Mouse (Mus musculus) liver, embryonic 11.5 days (tissue): Measurements from ENCODE around the gene Kcne3. TPM values are rescaled to one million over a fixed set of nuclear protein-coding genes. Genes with fewer than 3 reads are reported as not detected.

Experiments
- ATAC-seq: fragments of 200-750 bp; cut with Nextera tagmentation; replicated peaks from 2 replicates; pipeline ENCODE4 v1.8.0; 2017; ENCODE audit warnings: moderate number of reproducible peaks, mild to moderate bottlenecking, moderate TSS enrichment, moderate library complexity; ENCODE audit not compliant: low FRiP score
- DNase-seq: peaks from one replicate; pipeline ENCODE4 v3.0.0-alpha.2; 2017; ENCODE audit warnings: low spot score
- H3K27ac ChIP-seq: fragments of 300-500 bp; sonication (generic); 2 replicates; pipeline ENCODE4 v1.5.1; 2014; ENCODE audit warnings: mild to moderate bottlenecking, low read depth, low read length, control low read depth
- H3K27me3 ChIP-seq: fragments of 300-500 bp; sonication (generic); replicated peaks from 2 replicates; pipeline ENCODE4 v1.6.1; 2014; ENCODE audit warnings: low read length, mixed read lengths; ENCODE audit not compliant: control insufficient read depth, insufficient read depth
- H3K36me3 ChIP-seq: fragments of 300-500 bp; sonication (generic); 2 replicates; pipeline ENCODE4 v1.6.1; 2014; ENCODE audit warnings: mild to moderate bottlenecking, low read length, moderate library complexity, mixed read lengths; ENCODE audit not compliant: control insufficient read depth, insufficient read depth
- H3K4me1 ChIP-seq: fragments of 300-500 bp; sonication (generic); replicated peaks from 2 replicates; pipeline ENCODE4 v1.6.1; 2014; ENCODE audit warnings: low read length, mixed read lengths; ENCODE audit not compliant: control insufficient read depth, insufficient read depth
- H3K4me2 ChIP-seq: fragments of 300-500 bp; sonication (generic); 2 replicates; pipeline ENCODE4 v1.6.1; 2014; ENCODE audit warnings: mild to moderate bottlenecking, control low read depth, moderate library complexity
- H3K4me3 ChIP-seq: fragments of 300-500 bp; sonication (generic); 2 replicates; pipeline ENCODE4 v1.5.1; 2014; ENCODE audit warnings: low read depth, low read length, control low read depth
- H3K9ac ChIP-seq: fragments of 300-500 bp; sonication (generic); 2 replicates; pipeline ENCODE4 v1.6.1; 2014; ENCODE audit warnings: low read depth, low read length, control low read depth
- H3K9me3 ChIP-seq: fragments of 300-500 bp; sonication (generic); 2 replicates; pipeline ENCODE4 v1.6.1; 2016; ENCODE audit warnings: low read length, inconsistent platforms, mixed read lengths; ENCODE audit not compliant: control insufficient read depth
- WGBS: fragments of 180-500 bp; shearing (Covaris S2); extraction: QIAGEN DNeasy Blood & Tissue Kit; methylation state at CpG from one replicate; pipeline ENCODE4 v1.1.7; 2014; 5-methylcytosine and 5-hydroxymethylcytosine counted together
- polyA plus RNA-seq: library from polyadenylated mRNA; unstranded; fragments of >200 nt; fragmentation: Nextera tagmentation; extraction: Ambion mirVana; gene quantifications from 2 replicates; pipeline ENCODE4 v1.2.1, GENCODE M21; 2014

The Kcne3 gene
- polyA plus RNA-seq, 1 experiment from 2014 or later: 10.9 TPM

DNA sequence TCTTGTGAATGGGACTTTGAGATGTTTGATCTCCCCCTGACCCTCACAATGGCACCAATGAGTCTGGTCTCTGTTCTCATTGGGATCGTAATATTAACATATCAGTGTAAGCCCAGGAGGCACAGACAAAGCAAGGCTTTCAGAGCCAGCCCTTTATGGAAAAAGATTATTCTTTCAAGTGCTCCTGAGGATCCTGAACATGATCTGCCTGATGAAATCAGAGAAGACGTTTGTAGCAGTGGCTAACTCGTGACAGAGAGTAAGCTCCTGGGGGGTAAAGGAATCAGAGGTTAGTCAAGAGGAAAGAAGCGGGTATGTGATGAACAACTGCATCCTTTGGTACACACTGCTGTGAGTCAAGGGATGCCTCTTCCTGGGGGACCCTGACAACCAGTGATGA lies 13.9 kb downstream of the Kcne3 start:
- no peaks in the 10 kb centered on the region for H3K36me3 ChIP-seq
- no peak overlapping the region for H3K27ac ChIP-seq
- no peaks in the 10 kb centered on the region for H3K9me3 ChIP-seq
- no peak overlapping the region for H3K4me3 ChIP-seq
- no peak overlapping the region for H3K9ac ChIP-seq
- no peaks in the 10 kb centered on the region; the same call in 1 of the 2 replicates for H3K27me3 ChIP-seq
- no peak overlapping the region for H3K4me2 ChIP-seq
- DNase-seq (peak; percentile 6), ATAC-seq (no peak)
- H3K4me1 ChIP-seq: no peaks in the 10 kb centered on the region
- 55% methylated on average over 4 of the region's 4 CpGs for WGBS

DNA sequence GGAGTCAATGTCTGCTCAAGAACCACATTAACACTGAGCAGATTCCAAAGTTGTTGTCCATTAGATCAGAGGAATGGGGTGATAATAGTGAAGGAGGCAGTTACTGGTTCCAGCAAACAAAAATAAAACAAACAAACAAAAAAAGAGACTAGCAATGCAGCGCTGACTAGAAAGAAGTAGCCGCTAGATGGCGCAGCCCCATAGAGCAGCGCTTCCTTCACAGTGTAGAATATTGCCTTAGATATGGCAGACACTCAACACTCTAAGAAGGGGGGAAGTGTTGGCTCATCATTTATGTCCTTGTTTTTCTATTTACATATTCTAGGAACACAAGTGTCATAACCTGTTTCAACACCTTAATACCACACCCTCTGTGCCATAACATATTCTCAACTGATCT lies 14.5 kb downstream of the Kcne3 start:
- ATAC-seq: no peak
- DNase-seq: no peak
- Histone ChIP-seq H3K4me1 (no peaks in the 10 kb centered on the region), H3K4me2 (no peak overlapping the region), H3K9me3 (no peaks in the 10 kb centered on the region), H3K27ac (no peak overlapping the region), H3K4me3 (no peak overlapping the region), H3K36me3 (no peaks in the 10 kb centered on the region), H3K27me3 (no peaks in the 10 kb centered on the region; the same call in 1 of the 2 replicates), H3K9ac (no peak overlapping the region)
- 3% methylated on average over 4 of the region's 4 CpGs for WGBS

DNA sequence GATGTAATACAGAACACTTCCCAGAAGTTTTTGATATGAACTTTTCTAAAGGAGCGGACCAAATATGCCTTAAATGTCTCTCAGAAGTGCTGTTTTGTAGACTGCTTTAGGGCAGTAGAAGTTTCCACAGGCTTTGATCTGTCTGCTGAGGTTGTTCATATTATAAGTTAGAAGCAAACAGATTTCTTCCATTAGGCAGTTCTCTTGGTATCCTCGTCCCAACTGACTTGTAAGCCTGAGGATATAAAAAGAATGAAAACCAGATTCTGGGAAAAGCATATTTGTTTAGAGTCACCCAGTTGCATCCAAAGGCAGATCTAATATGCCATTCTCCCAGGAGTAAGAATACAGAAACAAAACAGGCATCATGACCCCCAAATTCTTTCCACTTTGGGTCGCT lies 24.9 kb downstream of the Kcne3 start:
- Histone ChIP-seq H3K4me1 (no peaks in the 10 kb centered on the region), H3K9ac (no peak overlapping the region), H3K36me3 (no peaks in the 10 kb centered on the region), H3K27ac (no peak overlapping the region), H3K9me3 (no peaks in the 10 kb centered on the region), H3K4me2 (no peak overlapping the region), H3K4me3 (no peak overlapping the region), H3K27me3 (no peaks in the 10 kb centered on the region)
- DNase-seq (no peak), ATAC-seq (no peak)
- 82% methylated on average over 3 of the region's 3 CpGs for WGBS

DNA sequence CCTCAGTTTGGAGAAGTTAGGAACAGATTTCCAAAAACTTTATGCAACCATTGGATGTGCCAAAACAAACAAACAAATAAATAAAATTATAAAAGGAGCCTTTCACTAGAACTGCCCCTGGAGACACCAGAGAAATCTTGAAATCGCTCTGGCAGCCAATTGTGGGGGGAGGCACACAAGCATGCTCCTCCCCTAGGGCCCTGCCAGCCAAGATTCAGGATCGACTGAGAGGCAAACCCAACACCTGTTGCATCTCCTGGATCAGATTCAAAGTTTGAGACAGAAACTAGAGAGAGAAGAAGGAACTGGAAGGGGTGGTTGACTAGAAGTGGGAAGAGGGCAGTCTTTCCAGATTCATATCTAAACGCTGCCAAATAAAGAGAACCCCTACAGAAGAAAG lies 27.3 kb downstream of the Kcne3 start:
- DNase-seq (no peak), ATAC-seq (no peak)
- no peaks in the 10 kb centered on the region for H3K36me3 ChIP-seq
- no peaks in the 10 kb centered on the region for H3K9me3 ChIP-seq
- H3K4me2 ChIP-seq: no peak overlapping the region
- WGBS: 56% methylated on average over 3 of the region's 3 CpGs
- no peaks in the 10 kb centered on the region for H3K4me1 ChIP-seq
- H3K9ac ChIP-seq: no peak overlapping the region
- no peak overlapping the region for H3K4me3 ChIP-seq
- H3K27me3 ChIP-seq: no peaks in the 10 kb centered on the region
- H3K27ac ChIP-seq: no peak overlapping the region

DNA sequence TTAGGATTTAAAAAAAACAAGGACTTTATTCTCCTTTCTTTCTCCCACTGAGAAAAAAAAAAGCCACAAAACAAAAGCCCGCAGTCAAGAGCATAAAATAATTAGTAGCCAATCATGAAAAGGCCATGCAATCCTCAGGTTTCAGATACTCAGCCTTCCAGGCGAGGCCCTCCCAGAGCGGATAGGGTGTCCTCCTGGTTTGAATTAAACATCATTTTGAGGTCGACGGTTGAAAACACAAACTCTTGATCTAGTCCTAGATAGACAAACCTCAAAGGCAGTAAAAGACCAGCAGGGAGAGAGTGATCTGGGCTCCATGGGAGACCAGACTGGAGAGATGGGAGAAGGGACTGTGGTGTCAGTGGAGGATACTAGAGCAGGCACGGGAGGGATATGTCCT lies 28.6 kb downstream of the Kcne3 start:
- 75% methylated on average over 6 of the region's 6 CpGs for WGBS
- no peaks in the 10 kb centered on the region for H3K27me3 ChIP-seq

DNA sequence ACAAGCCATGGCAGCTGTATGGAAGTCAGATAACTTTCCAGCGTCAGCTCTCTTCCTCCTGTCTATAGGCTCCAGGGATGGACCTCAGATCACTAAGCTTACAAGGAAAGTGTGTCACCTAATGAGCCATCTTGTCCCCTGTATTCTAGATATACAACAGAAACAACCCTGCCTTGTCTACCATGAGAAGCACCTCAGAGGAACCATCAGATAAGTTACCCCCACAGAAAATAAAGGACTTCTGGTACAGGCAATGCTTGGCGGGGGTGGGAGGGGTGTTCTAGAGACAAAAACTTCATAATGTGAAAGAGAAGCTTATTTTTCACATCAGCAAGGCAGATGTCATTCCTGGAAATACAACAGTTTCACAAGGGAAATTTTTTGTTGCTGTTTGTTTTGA lies 29.8 kb downstream of the Kcne3 start:
- no peaks in the 10 kb centered on the region for H3K36me3 ChIP-seq
- no peak overlapping the region for H3K9ac ChIP-seq
- H3K4me1 ChIP-seq: no peaks in the 10 kb centered on the region
- WGBS: 85% methylated on average over 2 of the region's 2 CpGs
- no peaks in the 10 kb centered on the region for H3K27me3 ChIP-seq
- H3K4me3 ChIP-seq: no peak overlapping the region
- no peak overlapping the region for H3K27ac ChIP-seq
- no peaks in the 10 kb centered on the region for H3K9me3 ChIP-seq
- ATAC-seq: no peak
- no peak for DNase-seq
- no peak overlapping the region for H3K4me2 ChIP-seq

More for the DNA sequence above, 28.6 kb downstream of the Kcne3 start:
- no peak overlapping the region for H3K4me2 ChIP-seq
- ATAC-seq (no peak), DNase-seq (no peak)
- no peak overlapping the region for H3K4me3 ChIP-seq
- H3K27ac ChIP-seq: no peak overlapping the region
- no peaks in the 10 kb centered on the region for H3K4me1 ChIP-seq
- no peaks in the 10 kb centered on the region for H3K36me3 ChIP-seq
- H3K9ac ChIP-seq: no peak overlapping the region
- H3K9me3 ChIP-seq: no peaks in the 10 kb centered on the region

DNA sequence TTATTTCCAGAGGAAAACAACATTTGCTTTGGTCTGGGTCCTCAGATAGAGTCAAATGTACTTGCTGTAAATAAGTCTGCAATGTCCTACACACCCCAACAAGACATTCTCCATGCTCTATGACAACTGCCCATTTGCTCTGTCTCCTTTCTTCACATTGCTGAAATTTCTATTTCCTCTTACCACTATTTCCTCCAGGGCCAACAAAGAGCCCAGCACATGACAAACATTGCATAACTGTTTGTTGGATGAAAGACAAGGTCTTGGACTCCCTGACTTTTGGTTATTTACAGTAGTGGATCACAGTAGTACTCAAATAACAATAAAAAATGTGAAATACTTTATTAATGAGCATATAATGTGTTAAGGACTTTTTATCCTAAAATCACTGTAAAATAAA lies 31.6 kb downstream of the Kcne3 start:
- no peak for ATAC-seq
- Histone ChIP-seq H3K4me3 (no peak overlapping the region), H3K9ac (no peak overlapping the region), H3K27me3 (no peaks in the 10 kb centered on the region; the same call in 1 of the 2 replicates), H3K36me3 (no peaks in the 10 kb centered on the region), H3K9me3 (no peaks in the 10 kb centered on the region), H3K4me1 (no peaks in the 10 kb centered on the region), H3K4me2 (no peak overlapping the region), H3K27ac (no peak overlapping the region)
- DNase-seq: no peak

DNA sequence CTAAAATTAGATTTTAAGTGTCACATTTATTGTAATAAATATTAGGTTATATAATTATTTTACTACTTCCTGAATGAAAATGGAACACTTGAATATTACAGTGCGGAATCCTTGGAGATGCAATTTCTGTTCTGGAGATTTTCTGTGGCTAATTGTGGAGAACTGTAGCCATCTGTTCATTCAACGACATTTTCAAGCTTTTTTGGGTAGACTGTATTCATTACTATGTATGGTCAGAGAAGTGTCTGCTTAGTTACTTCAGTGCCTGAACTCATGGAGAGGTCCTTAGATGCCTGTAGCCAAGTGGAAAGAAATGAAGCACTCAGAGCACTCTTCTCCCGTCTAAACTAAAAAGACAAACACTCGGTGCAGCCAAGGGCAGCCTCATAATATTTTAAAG lies 38.0 kb downstream of the Kcne3 start:
- WGBS: 82% methylated on average over 4 of the region's 4 CpGs
- ATAC-seq (no peak), DNase-seq (no peak)
- H3K36me3 ChIP-seq: no peaks in the 10 kb centered on the region
- no peak overlapping the region for H3K27ac ChIP-seq
- no peaks in the 10 kb centered on the region for H3K9me3 ChIP-seq
- no peak overlapping the region for H3K4me3 ChIP-seq
- H3K4me2 ChIP-seq: no peak overlapping the region
- H3K4me1 ChIP-seq: no peaks in the 10 kb centered on the region
- no peak overlapping the region for H3K9ac ChIP-seq
- H3K27me3 ChIP-seq: no peaks in the 10 kb centered on the region; the same call in 1 of the 2 replicates

DNA sequence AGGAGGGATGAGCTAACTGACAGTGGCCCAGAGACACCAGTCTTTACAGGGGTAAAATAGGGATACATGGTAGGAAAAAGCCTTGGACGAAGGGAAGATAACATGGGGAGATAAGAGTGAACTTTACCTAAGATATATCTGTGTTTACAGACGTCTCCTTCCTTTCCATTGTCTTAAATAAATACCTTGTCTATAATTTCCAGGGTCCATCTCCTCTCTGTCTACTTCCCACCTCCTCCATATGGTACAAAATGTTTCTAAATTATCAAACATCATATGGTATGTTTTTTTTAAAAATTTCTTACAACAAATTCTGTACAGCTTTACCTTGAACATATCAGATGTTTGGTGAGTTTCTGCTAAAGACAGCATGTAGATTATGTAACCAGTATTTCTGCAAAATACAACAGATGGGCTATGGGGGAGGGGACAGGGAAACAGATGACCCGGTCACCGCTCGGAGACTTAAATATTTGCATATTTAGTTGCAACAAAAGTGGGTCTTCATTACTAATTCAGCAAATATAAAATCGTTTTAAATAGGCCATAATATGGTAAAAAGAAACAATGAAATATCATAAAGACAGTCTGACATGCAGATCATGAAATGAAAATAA lies 38.9 kb downstream of the Kcne3 start:
- H3K4me3 ChIP-seq: no peak overlapping the region
- H3K4me1 ChIP-seq: no peaks in the 10 kb centered on the region
- no peak overlapping the region for H3K27ac ChIP-seq
- ATAC-seq: no peak
- 57% methylated on average over 6 of the region's 6 CpGs for WGBS
- DNase-seq: no peak
- no peaks in the 10 kb centered on the region for H3K36me3 ChIP-seq
- H3K9me3 ChIP-seq: no peaks in the 10 kb centered on the region
- H3K27me3 ChIP-seq: no peaks in the 10 kb centered on the region; the same call in 1 of the 2 replicates
- no peak overlapping the region for H3K4me2 ChIP-seq
- no peak overlapping the region for H3K9ac ChIP-seq
